Mouse (Mus musculus) stomach, postnatal 0 days (tissue): Measurements from ENCODE around the gene Elmo2.

ENCODE experiments used
- CTCF ChIP-seq: IDR thresholded peaks from 2 replicates; pipeline ENCODE4 v1.5.1; 2016; ENCODE audit warnings: antibody characterized with exemption, low read depth, mild to moderate bottlenecking, moderate library complexity
- EP300 ChIP-seq: optimal IDR thresholded peaks from 2 replicates; pipeline ENCODE3; 2016; ENCODE audit warnings: antibody characterized with exemption

- TF ChIP-seq CTCF (no peak), EP300 (no peak)
Observed at GRCm38 (mm10) chr2:165332610-165333210, 6.4 kb upstream of the Elmo2 start.
